Mouse (Mus musculus): ENCODE results near the gene Tvp23a.

The Tvp23a gene

GRCm38 (mm10) chr16:10453872-10454582 lies 6.9 kb upstream of the Tvp23a start:
- no peak for DNase-seq (ENCODE audit: low spot score in 2 of 2)

GRCm38 (mm10) chr16:10452445-10452896 lies 5.3 kb upstream of the Tvp23a start:
- DNase-seq (ENCODE audit: low spot score in 2 of 2), result peak; percentile 56 to 71

DNA sequence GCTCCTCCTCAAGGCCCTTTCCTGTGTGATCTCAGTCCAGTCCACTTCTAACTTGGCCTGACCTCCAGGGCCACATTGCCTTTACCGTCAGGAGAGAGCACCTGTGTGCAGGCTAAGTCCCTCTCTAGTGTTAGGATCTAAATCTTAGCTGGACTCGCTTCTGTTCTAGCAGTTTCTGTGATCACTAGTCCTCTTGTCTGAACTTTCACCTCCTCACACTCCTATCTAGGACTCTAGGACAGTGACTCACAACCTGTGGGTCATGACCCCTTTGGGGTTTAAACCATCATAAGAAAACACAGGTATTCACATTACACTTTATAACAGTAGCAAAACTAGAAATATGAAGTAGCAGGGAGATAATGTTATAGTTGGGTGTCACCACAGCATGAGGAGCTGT lies 4.7 kb upstream of the Tvp23a start:
- DNase-seq (ENCODE audit: low spot score in 2 of 2), result no peak

DNA sequence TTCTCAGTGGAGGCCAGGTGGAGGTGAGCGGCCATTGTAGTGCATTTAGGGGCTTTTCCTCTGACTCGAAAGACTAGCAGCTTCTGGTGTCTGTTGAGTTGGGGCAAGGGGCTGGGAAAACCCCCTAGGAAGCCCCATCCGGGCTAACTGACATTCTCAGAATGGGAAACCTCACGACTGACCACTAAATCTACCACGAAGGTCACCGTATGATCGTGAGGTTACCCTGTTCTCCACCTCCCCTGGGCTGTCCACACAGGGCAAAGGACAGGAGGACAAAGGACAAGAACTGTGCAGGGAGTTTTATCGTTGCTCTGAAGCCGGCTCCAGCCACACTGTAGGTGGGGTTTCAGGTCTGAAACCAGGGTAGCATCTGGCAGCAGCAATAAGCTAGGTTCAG lies 1.8 kb upstream of the Tvp23a start:
- DNase-seq (ENCODE audit: low spot score in 2 of 2), result no peak

- DNase-seq (ENCODE audit: low spot score in 2 of 2), result no peak
Measured at GRCm38 (mm10) chr16:10447781-10448180, 619 bp upstream of the Tvp23a start.

DNA sequence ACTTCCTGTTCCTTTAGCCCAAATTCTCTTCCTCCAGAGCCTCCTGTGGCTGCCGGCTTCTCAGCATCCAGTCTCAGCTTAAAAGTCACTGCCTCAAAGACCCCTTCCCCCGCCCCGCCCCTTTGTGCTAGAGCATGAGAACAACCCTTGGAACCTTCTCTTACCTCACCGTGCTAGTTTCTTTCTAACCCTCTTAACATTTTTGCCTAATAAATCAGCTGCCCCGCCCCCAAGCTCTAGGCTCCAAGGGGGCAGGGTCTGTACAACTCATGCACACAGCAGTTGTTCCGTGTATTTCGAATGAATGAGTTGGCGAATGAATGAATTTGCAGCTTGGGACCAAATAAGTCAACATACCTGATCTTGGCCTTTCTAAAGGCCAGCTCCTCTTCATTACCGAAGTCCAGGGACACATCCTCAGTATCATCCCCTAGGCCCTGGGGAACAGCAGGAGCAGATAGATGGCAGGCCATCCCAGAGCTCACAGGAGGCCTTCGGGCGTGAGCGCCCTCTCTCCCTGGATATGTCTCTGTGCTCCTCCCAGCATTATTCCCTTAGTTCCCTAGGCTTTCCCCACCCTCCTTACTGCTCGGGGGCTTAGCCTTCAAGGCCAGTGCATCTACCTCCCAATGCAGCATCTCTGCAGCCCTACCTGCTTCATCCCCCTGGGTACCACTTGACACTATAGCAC lies 444 bp downstream of the Tvp23a start:
- no peak for DNase-seq (ENCODE audit: low spot score in 2 of 2)

DNA sequence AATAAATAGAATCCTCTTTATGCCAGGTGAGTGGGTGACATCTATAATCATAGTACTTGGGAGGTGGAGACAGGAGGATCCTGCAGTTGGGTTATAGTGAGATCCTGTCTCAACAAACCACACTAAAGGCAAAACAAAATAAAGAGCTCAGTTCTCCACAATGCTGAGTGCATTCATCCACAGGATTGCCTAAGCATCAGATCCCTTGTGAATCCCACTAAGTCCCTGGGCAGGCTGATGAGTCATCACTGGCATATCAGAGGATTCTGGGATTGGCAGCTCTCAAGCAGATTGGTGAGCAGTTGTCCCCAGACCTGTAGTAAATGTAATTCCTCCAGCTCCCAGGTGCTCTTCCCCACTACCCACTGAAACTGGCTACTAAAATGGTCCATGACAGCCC lies 3.4 kb downstream of the Tvp23a start:
- DNase-seq (ENCODE audit: low spot score in 2 of 2), result no peak

DNA sequence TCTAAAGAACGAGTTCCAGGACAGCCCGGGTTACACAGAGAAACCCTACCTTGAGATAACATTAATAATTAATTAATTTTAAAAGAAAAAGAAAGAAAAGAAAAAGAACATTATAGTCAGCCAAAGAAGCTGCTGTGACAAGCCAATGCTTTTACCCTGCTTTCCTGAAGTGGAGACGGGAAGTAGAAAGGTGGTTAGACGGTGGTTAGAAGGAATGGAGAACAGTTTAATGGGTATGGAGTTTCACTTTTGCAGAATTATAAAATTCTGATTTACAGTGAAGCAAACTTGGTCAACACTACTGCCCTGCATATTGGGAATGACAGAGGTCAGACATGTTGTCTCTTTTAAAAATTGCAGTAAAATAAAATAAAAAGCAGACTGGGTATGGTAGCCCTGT lies 5.4 kb downstream of the Tvp23a start:
- DNase-seq (ENCODE audit: low spot score in 2 of 2), result no peak

DNA sequence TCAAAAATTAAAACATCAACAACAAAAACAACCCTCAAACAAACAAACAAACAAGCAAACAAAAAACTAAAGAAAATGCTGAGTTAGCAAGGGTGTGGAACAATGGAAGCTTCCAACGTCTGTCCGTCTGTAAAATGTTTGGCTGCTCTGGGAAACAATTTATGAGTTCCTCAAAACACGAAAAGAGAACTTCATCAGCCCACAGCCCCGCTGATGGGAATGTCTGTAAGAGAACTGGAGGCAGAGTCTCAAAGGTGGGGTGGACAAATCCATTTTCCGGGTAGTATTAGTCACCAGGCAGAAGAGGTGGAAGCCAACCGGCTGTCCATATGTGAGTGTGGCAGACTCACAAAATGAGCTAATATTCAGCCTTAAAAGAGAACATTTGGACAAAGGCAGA lies 5.8 kb downstream of the Tvp23a start:
- no peak for DNase-seq (ENCODE audit: low spot score in 2 of 2)

DNA sequence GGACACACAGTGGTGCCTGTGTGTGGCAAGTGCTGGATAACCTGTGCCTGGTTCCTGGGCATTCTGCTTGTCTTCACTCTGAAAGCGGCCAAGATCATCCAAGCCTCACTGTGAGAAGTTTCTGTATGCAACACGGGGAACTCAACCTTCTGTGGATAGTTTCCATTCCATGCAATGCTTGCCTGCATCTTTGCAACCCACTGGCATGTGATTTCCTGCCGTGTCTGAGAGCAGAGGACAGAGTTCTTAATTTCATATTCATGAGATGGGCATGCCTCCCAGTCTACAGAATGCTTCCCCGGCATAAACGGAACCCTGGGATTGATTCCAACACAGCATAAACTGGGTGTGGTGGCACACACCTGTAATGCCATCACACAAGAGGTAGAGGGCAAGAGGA lies 9.1 kb downstream of the Tvp23a start:
- no peak for DNase-seq (ENCODE audit: low spot score in 2 of 2)

- DNase-seq (ENCODE audit: low spot score in 2 of 2), result no peak
Measured at GRCm38 (mm10) chr16:10436166-10436565, 11.0 kb downstream of the Tvp23a start.

- DNase-seq (ENCODE audit: low spot score in 2 of 2), result no peak
Measured at GRCm38 (mm10) chr16:10433344-10433743, 13.8 kb downstream of the Tvp23a start.

DNA sequence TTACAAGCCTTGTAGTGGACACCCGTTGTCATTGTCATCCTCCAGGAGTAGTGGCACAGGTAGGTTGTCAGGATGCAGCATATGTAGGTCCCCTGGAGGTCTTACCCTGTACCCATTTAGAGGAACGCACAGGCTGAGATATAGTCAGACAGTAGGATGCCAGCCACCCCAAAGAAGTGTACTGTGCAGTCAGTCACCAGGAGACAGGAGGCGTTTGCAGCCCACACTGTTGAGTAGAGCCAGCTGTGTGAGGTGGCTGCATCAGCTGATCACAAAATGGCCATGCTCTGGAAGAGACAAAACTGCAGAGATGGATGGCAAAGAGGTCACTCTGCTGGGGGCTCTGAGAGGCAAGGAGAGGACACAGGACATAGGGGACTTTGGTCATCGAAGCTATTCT lies 14.8 kb downstream of the Tvp23a start:
- no peak for DNase-seq (ENCODE audit: low spot score in 2 of 2)

DNA sequence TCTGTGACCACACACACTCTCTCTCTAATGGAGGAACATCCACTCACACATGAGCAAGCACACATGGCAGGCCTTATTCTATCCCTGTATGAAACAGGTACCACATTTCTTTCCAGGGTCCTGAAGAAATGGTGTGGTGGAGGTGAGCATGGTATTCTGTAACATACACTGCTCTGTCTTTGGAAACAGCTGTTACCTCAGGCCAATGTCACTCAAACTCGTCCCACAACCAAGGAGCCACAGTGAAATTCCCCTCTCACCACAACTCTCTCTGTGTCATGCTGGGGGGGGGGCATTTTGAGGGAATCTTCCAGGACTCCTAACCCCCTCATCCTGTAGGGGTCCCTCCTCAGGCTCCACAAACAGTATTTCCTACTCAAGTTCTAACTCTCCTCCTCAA lies 15.3 kb downstream of the Tvp23a start:
- no peak for DNase-seq (ENCODE audit: low spot score in 2 of 2)

DNA sequence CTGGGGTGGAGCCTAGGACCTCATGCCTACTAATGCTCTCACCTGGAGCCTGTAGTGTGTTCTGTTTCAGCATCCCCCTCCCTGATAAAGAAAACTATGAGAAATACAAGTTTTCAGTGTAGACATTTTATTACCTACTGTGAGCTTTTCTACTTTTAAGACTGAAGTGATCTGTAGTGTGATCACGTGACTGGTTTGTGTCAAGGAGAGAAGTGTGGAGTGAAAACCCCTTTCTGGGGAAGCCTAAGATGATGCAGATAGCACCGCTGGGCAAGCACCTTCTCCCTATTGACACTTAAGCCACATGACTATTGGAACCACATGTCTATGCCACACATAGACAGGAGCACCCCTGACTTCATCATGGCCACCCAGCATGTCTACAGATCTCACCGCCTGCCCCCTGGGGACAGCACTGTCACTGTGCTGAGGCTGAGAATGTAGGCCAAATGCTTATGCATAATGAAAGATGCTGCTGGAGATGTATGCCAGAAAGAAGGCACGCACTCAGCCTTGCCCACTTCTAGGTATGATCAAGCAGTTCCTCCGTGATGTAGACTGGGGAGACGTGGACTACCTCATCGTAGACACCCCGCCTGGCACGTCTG lies 26.6 kb downstream of the Tvp23a start:
- DNase-seq (ENCODE audit: low spot score in 2 of 2), result no peak

DNA sequence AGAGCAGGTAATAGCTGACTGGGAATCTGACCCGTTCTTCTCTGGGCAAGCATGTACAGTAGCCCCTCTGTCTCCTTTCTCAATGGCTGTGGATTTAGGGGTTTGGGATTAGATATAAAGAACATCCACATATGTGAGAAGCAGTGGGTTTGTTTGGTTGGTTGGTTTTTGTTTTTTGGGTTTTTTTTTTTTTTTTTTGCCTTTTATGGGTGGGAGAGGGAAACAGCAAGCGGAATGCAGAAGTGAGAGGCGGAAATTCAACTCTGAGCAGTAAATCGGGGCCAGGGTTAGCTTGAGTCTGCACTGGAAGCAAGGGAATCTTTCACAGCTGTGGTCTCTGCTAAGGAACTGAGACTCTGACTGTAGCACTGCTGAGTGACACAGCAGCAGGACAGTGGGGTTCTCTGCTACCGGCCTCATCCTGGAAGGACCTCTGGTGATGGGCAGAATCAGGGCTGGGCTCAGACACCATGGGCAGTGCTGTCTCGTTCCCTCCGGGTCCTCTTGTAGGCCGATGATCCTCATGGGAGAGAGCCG lies 29.4 kb downstream of the Tvp23a start:
- DNase-seq (ENCODE audit: low spot score in 2 of 2), result no peak

DNA sequence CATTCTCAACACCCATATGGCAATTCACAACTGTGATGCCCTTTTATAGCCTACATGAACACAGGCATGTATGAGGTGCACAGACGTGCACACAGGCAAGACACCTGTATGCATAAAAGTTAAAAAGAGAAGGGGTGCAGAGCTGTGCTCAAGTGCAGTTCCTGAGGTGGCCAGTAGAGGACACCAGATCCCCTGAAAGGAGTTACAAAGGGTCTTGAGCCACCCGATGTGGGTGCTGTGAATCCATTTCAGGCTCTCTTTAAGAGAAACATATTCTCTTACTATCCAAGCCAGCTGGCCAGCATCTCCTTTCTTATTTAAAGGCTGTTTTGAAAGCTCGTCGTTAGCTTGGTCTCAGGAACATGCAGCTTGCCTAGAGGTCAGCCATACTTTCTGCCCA lies 30.3 kb downstream of the Tvp23a start:
- DNase-seq (ENCODE audit: low spot score in 2 of 2), result no peak

DNA sequence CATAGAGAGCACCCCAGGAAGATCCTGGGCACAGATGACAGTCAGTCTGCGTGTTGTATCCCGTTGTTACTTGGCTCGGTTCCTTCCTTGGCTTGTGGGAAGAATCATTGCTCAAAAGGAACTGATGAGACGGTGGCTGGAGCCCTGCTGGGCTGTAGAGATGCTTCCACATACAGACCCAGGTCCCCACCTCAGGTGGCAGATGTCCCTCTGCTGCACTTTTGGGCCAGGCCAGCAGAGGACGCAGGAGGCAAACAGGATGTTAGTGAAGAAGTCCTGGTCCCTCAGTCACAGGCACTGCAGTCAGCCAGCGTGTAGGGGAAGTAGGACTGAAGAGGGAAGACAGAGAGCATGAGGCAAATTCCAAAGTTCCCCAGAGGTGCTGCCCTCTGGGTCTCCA lies 31.2 kb downstream of the Tvp23a start:
- DNase-seq (ENCODE audit: low spot score in 2 of 2), result no peak

- peak; percentile 88 to 91 for DNase-seq (ENCODE audit: low spot score in 2 of 2)
Measured at GRCm38 (mm10) chr16:10411764-10412746, 35.1 kb downstream of the Tvp23a start, which contains the start of gene Nubp1. Gene Nubp1 (plus strand): TSS chr16:10411948.

GRCm38 (mm10) chr16:10399160-10399559 lies 48.0 kb downstream of the Tvp23a start:
- peak; percentile 62 to 84 for DNase-seq (ENCODE audit: low spot score in 2 of 2)

- DNase-seq (ENCODE audit: low spot score in 2 of 2), result no peak
Measured at GRCm38 (mm10) chr16:10398755-10399154, 48.4 kb downstream of the Tvp23a start.
